Comparison of ENCODE assay signal across 8 mouse cellular contexts in the genomic region with DNA sequence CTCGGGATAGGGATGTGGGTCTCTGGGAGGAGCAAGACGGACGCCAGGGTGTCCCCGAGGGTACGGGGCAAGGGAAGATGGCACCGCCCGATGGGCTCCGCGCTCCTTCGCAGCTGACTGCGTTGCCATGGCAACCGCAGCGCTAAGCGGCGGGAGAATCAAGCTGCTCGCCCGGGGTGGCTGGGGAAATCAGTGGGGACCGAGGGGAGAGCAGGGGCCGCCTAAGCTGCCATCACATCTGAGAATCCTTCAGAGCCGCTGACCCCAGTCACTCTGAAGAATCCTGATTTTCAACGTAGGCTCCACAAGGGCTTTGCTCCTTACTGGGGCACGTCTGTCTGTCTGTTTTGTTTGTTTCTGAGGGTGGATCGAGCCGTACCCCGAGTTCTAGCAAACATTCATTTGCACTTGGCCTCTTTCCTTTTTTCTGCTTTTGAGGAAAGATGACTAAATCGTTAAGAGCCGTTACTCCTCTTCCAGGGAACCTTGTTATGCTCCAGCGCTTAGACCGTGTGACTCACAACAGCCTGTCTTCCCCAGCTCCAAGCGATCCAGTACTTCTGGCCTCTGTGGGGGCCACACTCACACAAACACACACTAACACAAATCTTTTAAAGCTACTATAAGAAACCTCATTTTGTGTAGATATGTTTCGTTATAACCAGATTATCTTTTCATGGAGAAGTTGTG. TPM values are rescaled to one million over a fixed set of nuclear protein-coding genes. Genes with fewer than 3 reads are reported as not detected.
DNase-seq lines count a peak whose midpoint lies in the region; ATAC-seq and TF ChIP-seq lines count a peak whose summit lies in the region.

No protein-coding gene starts in this region.

- ATAC-seq in heart, postnatal 0 days (ENCODE audit: insufficient read depth, low read depth): no peak
- peak; percentile 32 for ATAC-seq in Patski
- peak; percentile 48 to 54 for ATAC-seq in hematopoietic stem cell, adult 5-6 weeks (replicated peaks in 1 of 2; ENCODE audit: insufficient read depth in 1 of 2, low FRiP score in 2 of 2, low TSS enrichment in 1 of 2, low read depth in 1 of 2, poor library complexity in 2 of 2, severe bottlenecking in 2 of 2)
- ATAC-seq in megakaryocyte-erythroid progenitor cell, adult 5-6 weeks (replicated peaks; ENCODE audit: low FRiP score, low TSS enrichment, poor library complexity, severe bottlenecking): peak; percentile 56

- POLR2A ChIA-PET in Patski (lab: Charles Lee): interaction anchor here (1.0 to 1.3 kb wide), 2 partner anchors 15 to 17 kb away, joined by 3 to 4 read pairs; no protein-coding TSS in a partner anchor

- no peaks in the 10 kb centered on the region for H3K9me3 ChIP-seq in heart, postnatal 0 days (replicated peaks; ENCODE audit: control insufficient read depth, low read length)

- H3K4me1 ChIP-seq in heart, postnatal 0 days (ENCODE audit: control insufficient read depth, insufficient read depth): peaks cover 19% of the 10 kb centered on the region

- peak overlapping the region; percentile 87 for H3K27ac ChIP-seq in heart, postnatal 0 days (ENCODE audit: low read depth)

- TF ChIP-seq EP300 in heart, postnatal 0 days (IDR thresholded peaks at IDR 0.05; ENCODE audit: low read depth): no peak

- H3K4me2 ChIP-seq in heart, postnatal 0 days (ENCODE audit: low read depth, low read length): peak overlapping the region; percentile 79

- no peaks in the 10 kb centered on the region for H3K27me3 ChIP-seq in heart, postnatal 0 days (ENCODE audit: control insufficient read depth, insufficient read depth, low read length)
- no peaks in the 10 kb centered on the region for H3K27me3 ChIP-seq in Patski

- no peak for TF ChIP-seq CTCF in heart, postnatal 0 days (IDR thresholded peaks at IDR 0.05; ENCODE audit: low read depth)
- TF ChIP-seq CTCF in Patski (IDR thresholded peaks at IDR 0.05): no peak

- in situ Hi-C loops in Patski (cut with MboI; ENCODE audit: low pct_unique_long_range_greater_than_20kb): no loop called here

- CTCF ChIA-PET in Patski (lab: Charles Lee): interaction anchor here (1.7 kb wide), 1 partner anchor 17 kb away, joined by 5 read pairs; no protein-coding TSS in a partner anchor

- 2% methylated on average over 31 of the region's 31 CpGs for WGBS in heart, postnatal 0 days

- peaks cover 19% of the 10 kb centered on the region for H3K36me3 ChIP-seq in heart, postnatal 0 days (replicated peaks; ENCODE audit: control insufficient read depth, insufficient read depth, low read length)

- peak overlapping the region; percentile 66 for H3K9ac ChIP-seq in heart, postnatal 0 days (replicated peaks; ENCODE audit: low read depth, low read length)

- DNase-seq in heart, postnatal 0 days (ENCODE audit: low spot score): no peak
- no peak for DNase-seq in heart, postnatal 25 days (ENCODE audit: low spot score)
- no peak for DNase-seq in Patski (ENCODE audit: low read depth, low spot score)
- no peak for DNase-seq in layer of hippocampus, postnatal 36 days
- DNase-seq in ovary, adult 18-20 months (ENCODE audit: low spot score): no peak
- no peak for DNase-seq in right cerebral cortex, postnatal 25 days

- peak overlapping the region; percentile 61 for H3K4me3 ChIP-seq in heart, postnatal 0 days (ENCODE audit: low read depth, low read length)

- intact Hi-C loops in heart, postnatal 25 days (cut with DNase I): no loop called here

RNA-seq across cellular contexts. Expression of gene Eif4a3, which starts 0.5 kb away (rescaled TPM):
- 156 and 157 TPM in 2 replicates for total RNA-seq in heart, postnatal 0 days (2014; rRNA removed; ENCODE audit: low replicate concordance)
- polyA plus RNA-seq in heart, postnatal 0 days (2015; fragmentation: Nextera tagmentation; extraction: Ambion mirVana): 197 and 212 TPM in 2 replicates
- 10 to 100 TPM; 64.8 to 67.6 TPM for total RNA-seq in heart, postnatal 25 days (2021)
- polyA plus RNA-seq in Patski (2021): 147 TPM
- 163 and 189 TPM in 2 replicates for total RNA-seq in hematopoietic stem cell, adult 5-6 weeks (2017)
- total RNA-seq in megakaryocyte-erythroid progenitor cell, adult 5-6 weeks (2014; fragmentation: Nextera tagmentation): 294 and 360 TPM in 2 replicates
- 206 and 229 TPM in 2 replicates for total RNA-seq in megakaryocyte-erythroid progenitor cell, adult 5-6 weeks (2017)
- total RNA-seq in layer of hippocampus, postnatal 36 days (2021): 10 to 100 TPM; 89.2 to 91.8 TPM

RNA-seq across cellular contexts. Expression of gene Card14, which starts 7.2 kb away (rescaled TPM):
- 0.66 and 1.2 TPM in 2 replicates for total RNA-seq in heart, postnatal 0 days (2014; rRNA removed; ENCODE audit: low replicate concordance)
- polyA plus RNA-seq in heart, postnatal 0 days (2015; fragmentation: Nextera tagmentation; extraction: Ambion mirVana): 0.41 and 0.48 TPM in 2 replicates
- total RNA-seq in heart, postnatal 25 days (2021): under 1 TPM; 0.08 to 0.10 TPM
- 0.26 TPM for polyA plus RNA-seq in Patski (2021)
- not detected in 2 replicates for total RNA-seq in hematopoietic stem cell, adult 5-6 weeks (2017)
- not detected in 2 replicates for total RNA-seq in megakaryocyte-erythroid progenitor cell, adult 5-6 weeks (2014; fragmentation: Nextera tagmentation)
- total RNA-seq in megakaryocyte-erythroid progenitor cell, adult 5-6 weeks (2017): not detected in 2 replicates
- 1 to 10 TPM in 1 of 2 experiments, under 1 TPM in 1; 0.52 to 1.2 TPM for total RNA-seq in layer of hippocampus, postnatal 36 days (2021)

RNA-seq across cellular contexts. Expression of gene Gaa, which starts 32.7 kb away (rescaled TPM):
- total RNA-seq in heart, postnatal 0 days (2014; rRNA removed; ENCODE audit: low replicate concordance): 91.1 and 158 TPM in 2 replicates
- 51.8 and 56.3 TPM in 2 replicates for polyA plus RNA-seq in heart, postnatal 0 days (2015; fragmentation: Nextera tagmentation; extraction: Ambion mirVana)
- 10 to 100 TPM; 69.6 to 73.2 TPM for total RNA-seq in heart, postnatal 25 days (2021)
- 263 TPM for polyA plus RNA-seq in Patski (2021)
- 24.5 and 39.6 TPM in 2 replicates for total RNA-seq in hematopoietic stem cell, adult 5-6 weeks (2017)
- total RNA-seq in megakaryocyte-erythroid progenitor cell, adult 5-6 weeks (2014; fragmentation: Nextera tagmentation): 33.7 and 44.1 TPM in 2 replicates
- 22.6 and 34.2 TPM in 2 replicates for total RNA-seq in megakaryocyte-erythroid progenitor cell, adult 5-6 weeks (2017)
- total RNA-seq in layer of hippocampus, postnatal 36 days (2021): 100 to 1,000 TPM; 294 to 299 TPM

RNA-seq across cellular contexts. Expression of gene Sgsh, which starts 54.9 kb away (rescaled TPM):
- 3.1 and 14.8 TPM in 2 replicates for total RNA-seq in heart, postnatal 0 days (2014; rRNA removed; ENCODE audit: low replicate concordance)
- polyA plus RNA-seq in heart, postnatal 0 days (2015; fragmentation: Nextera tagmentation; extraction: Ambion mirVana): 4.7 and 6.5 TPM in 2 replicates
- total RNA-seq in heart, postnatal 25 days (2021): 1 to 10 TPM; 4.8 to 5.1 TPM
- 25.0 TPM for polyA plus RNA-seq in Patski (2021)
- total RNA-seq in hematopoietic stem cell, adult 5-6 weeks (2017): 17.1 and 21.2 TPM in 2 replicates
- 6.3 and 11.9 TPM in 2 replicates for total RNA-seq in megakaryocyte-erythroid progenitor cell, adult 5-6 weeks (2014; fragmentation: Nextera tagmentation)
- total RNA-seq in megakaryocyte-erythroid progenitor cell, adult 5-6 weeks (2017): 3.6 and 5.1 TPM in 2 replicates
- 1 to 10 TPM; 4.7 to 5.8 TPM for total RNA-seq in layer of hippocampus, postnatal 36 days (2021)

RNA-seq across cellular contexts. Expression of gene Slc26a11, which starts 55.0 kb away (rescaled TPM):
- total RNA-seq in heart, postnatal 0 days (2014; rRNA removed; ENCODE audit: low replicate concordance): 4.0 and 4.4 TPM in 2 replicates
- polyA plus RNA-seq in heart, postnatal 0 days (2015; fragmentation: Nextera tagmentation; extraction: Ambion mirVana): 5.2 and 7.0 TPM in 2 replicates
- 1 to 10 TPM; 2.3 to 2.8 TPM for total RNA-seq in heart, postnatal 25 days (2021)
- 16.3 TPM for polyA plus RNA-seq in Patski (2021)
- total RNA-seq in hematopoietic stem cell, adult 5-6 weeks (2017): 7.7 and 7.9 TPM in 2 replicates
- 1.7 and 4.4 TPM in 2 replicates for total RNA-seq in megakaryocyte-erythroid progenitor cell, adult 5-6 weeks (2014; fragmentation: Nextera tagmentation)
- total RNA-seq in megakaryocyte-erythroid progenitor cell, adult 5-6 weeks (2017): 0.65 and 1.5 TPM in 2 replicates
- total RNA-seq in layer of hippocampus, postnatal 36 days (2021): 1 to 10 TPM; 5.4 to 5.5 TPM
